Mouse (Mus musculus): ENCODE measurements around the gene Ubr2.

Gene Ubr2

GRCm38 (mm10) chr17:47009898-47010721 lies at the start of gene Ubr2:
TSS of gene Ubr2 (minus strand) at chr17:47010556.
- peak; percentile 73 to 89 for DNase-seq (ENCODE audit: low spot score in 2 of 2)

GRCm38 (mm10) chr17:47059836-47060360 lies 49.5 kb upstream of the Ubr2 start:
- DNase-seq (ENCODE audit: low spot score in 2 of 2) = no peak

- DNase-seq (ENCODE audit: low spot score in 2 of 2) = no peak
These were observed 47.6 kb upstream of the Ubr2 start for GRCm38 (mm10) chr17:47057966-47058365.

GRCm38 (mm10) chr17:47056476-47056875 lies 46.1 kb upstream of the Ubr2 start:
- no peak for DNase-seq (ENCODE audit: low spot score in 2 of 2)

- no peak for DNase-seq (ENCODE audit: low spot score in 2 of 2)
These were observed 44.8 kb upstream of the Ubr2 start for GRCm38 (mm10) chr17:47055121-47055520.

GRCm38 (mm10) chr17:47054613-47055012 lies 44.3 kb upstream of the Ubr2 start:
- DNase-seq (ENCODE audit: low spot score in 2 of 2) = no peak

GRCm38 (mm10) chr17:47050678-47051077 lies 40.3 kb upstream of the Ubr2 start:
- DNase-seq (ENCODE audit: low spot score in 2 of 2) = no peak

- no peak for DNase-seq (ENCODE audit: low spot score in 2 of 2)
These were observed 32.5 kb upstream of the Ubr2 start for GRCm38 (mm10) chr17:47042866-47043265.

GRCm38 (mm10) chr17:47038844-47039803 lies 28.8 kb upstream of the Ubr2 start:
- peak; percentile 85 to 90 for DNase-seq (ENCODE audit: low spot score in 2 of 2)

GRCm38 (mm10) chr17:47034536-47034935 lies 24.2 kb upstream of the Ubr2 start:
- no peak for DNase-seq (ENCODE audit: low spot score in 2 of 2)

GRCm38 (mm10) chr17:47033643-47034042 lies 23.3 kb upstream of the Ubr2 start:
- peak in 1 of 2 experiments; percentile 39 for DNase-seq (ENCODE audit: low spot score in 2 of 2)

- DNase-seq (ENCODE audit: low spot score in 2 of 2) = no peak
These were observed 14.4 kb upstream of the Ubr2 start for GRCm38 (mm10) chr17:47024805-47025204.

- DNase-seq (ENCODE audit: low spot score in 2 of 2) = no peak
These were observed 13.0 kb upstream of the Ubr2 start for GRCm38 (mm10) chr17:47023369-47023768.

GRCm38 (mm10) chr17:47012896-47013295 lies 2.5 kb upstream of the Ubr2 start:
- no peak for DNase-seq (ENCODE audit: low spot score in 2 of 2)

GRCm38 (mm10) chr17:47011661-47012043 lies 1.3 kb upstream of the Ubr2 start:
- no peak for DNase-seq (ENCODE audit: low spot score in 2 of 2)

- DNase-seq (ENCODE audit: low spot score in 2 of 2) = peak in 1 of 2 experiments; percentile 52
These were observed 635 bp upstream of the Ubr2 start for GRCm38 (mm10) chr17:47010722-47011660.

- peak in 1 of 2 experiments; percentile 12 for DNase-seq (ENCODE audit: low spot score in 2 of 2)
These were observed 834 bp downstream of the Ubr2 start for GRCm38 (mm10) chr17:47009546-47009897.

- no peak for DNase-seq (ENCODE audit: low spot score in 2 of 2)
These were observed 1.3 kb downstream of the Ubr2 start for GRCm38 (mm10) chr17:47009016-47009415.

GRCm38 (mm10) chr17:47008506-47008905 lies 1.9 kb downstream of the Ubr2 start:
- DNase-seq (ENCODE audit: low spot score in 2 of 2) = no peak

- no peak for DNase-seq (ENCODE audit: low spot score in 2 of 2)
These were observed 3.6 kb downstream of the Ubr2 start for GRCm38 (mm10) chr17:47006741-47007140.

- no peak for DNase-seq (ENCODE audit: low spot score in 2 of 2)
These were observed 4.5 kb downstream of the Ubr2 start for GRCm38 (mm10) chr17:47005741-47006405.

All from cerebellum, postnatal 4 days (tissue).